Mouse (Mus musculus) intestine, embryonic 15.5 days (tissue): ENCODE measurements around the gene Gxylt2. TPM values are rescaled to one million over a fixed set of nuclear protein-coding genes. Genes with fewer than 3 reads are reported as not detected.

Source experiments
- ATAC-seq: fragments of 200-750 bp; cut with Nextera tagmentation; 2 replicates; pipeline ENCODE4 v1.8.0; 2017; ENCODE audit warnings: moderate TSS enrichment, moderate library complexity
- H3K27ac ChIP-seq: fragments of 300-500 bp; sonication (generic); 2 replicates; pipeline ENCODE4 v1.5.1; 2015; ENCODE audit warnings: mild to moderate bottlenecking, inconsistent platforms
- H3K27me3 ChIP-seq: fragments of 300-500 bp; sonication (generic); replicated peaks from 2 replicates; pipeline ENCODE4 v1.6.1; 2015; ENCODE audit warnings: inconsistent platforms
- H3K36me3 ChIP-seq: fragments of 300-500 bp; sonication (generic); 2 replicates; pipeline ENCODE4 v1.6.1; 2015; ENCODE audit warnings: inconsistent platforms
- H3K4me1 ChIP-seq: fragments of 300-500 bp; sonication (generic); replicated peaks from 2 replicates; pipeline ENCODE4 v1.6.1; 2015; ENCODE audit warnings: inconsistent platforms
- H3K4me2 ChIP-seq: fragments of 300-500 bp; sonication (generic); replicated peaks from 2 replicates; pipeline ENCODE4 v1.6.1; 2015; ENCODE audit warnings: mild to moderate bottlenecking, inconsistent platforms
- H3K4me3 ChIP-seq: fragments of 300-500 bp; sonication (generic); replicated peaks from 2 replicates; pipeline ENCODE4 v1.5.1; 2015; ENCODE audit warnings: inconsistent platforms
- H3K9ac ChIP-seq: fragments of 300-500 bp; sonication (generic); 2 replicates; pipeline ENCODE4 v1.6.1; 2015; ENCODE audit warnings: inconsistent platforms
- H3K9me3 ChIP-seq: fragments of 300-500 bp; sonication (generic); 2 replicates; pipeline ENCODE4 v1.6.1; 2016; ENCODE audit warnings: inconsistent platforms
- WGBS: fragments of 180-500 bp; shearing (Covaris S2); methylation state at CpG from one replicate; pipeline ENCODE4 v1.1.7; 2015; 5-methylcytosine and 5-hydroxymethylcytosine counted together
- polyA plus RNA-seq: library from polyadenylated mRNA; unstranded; fragments of >200 nt; fragmentation: Nextera tagmentation; extraction: Ambion mirVana; gene quantifications from 2 replicates; pipeline ENCODE4 v1.2.1, GENCODE M21; 2015

Gene Gxylt2
- polyA plus RNA-seq, 1 experiment from 2014 or later: 0.87 TPM

GRCm38 (mm10) chr6:100699986-100700385 lies 4.5 kb upstream of the Gxylt2 start:
- 84% methylated on average over 5 of the region's 5 CpGs for WGBS
- Histone ChIP-seq H3K36me3 (no peaks in the 10 kb centered on the region), H3K9me3 (no peaks in the 10 kb centered on the region), H3K4me1 (peaks cover 3% of the 10 kb centered on the region), H3K27ac (no peak overlapping the region), H3K27me3 (peaks cover 8% of the 10 kb centered on the region), H3K4me2 (no peak overlapping the region), H3K4me3 (no peak overlapping the region), H3K9ac (no peak overlapping the region)
- ATAC-seq: no peak

- Histone ChIP-seq H3K4me3 (no peak overlapping the region), H3K9me3 (no peaks in the 10 kb centered on the region), H3K27me3 (peaks cover 12% of the 10 kb centered on the region), H3K36me3 (no peaks in the 10 kb centered on the region), H3K27ac (no peak overlapping the region), H3K9ac (no peak overlapping the region), H3K4me1 (peaks cover 8% of the 10 kb centered on the region), H3K4me2 (no peak overlapping the region)
- ATAC-seq: no peak
- 72% methylated on average over 5 of the region's 5 CpGs for WGBS
Measured at GRCm38 (mm10) chr6:100700774-100701173, 3.8 kb upstream of the Gxylt2 start.

- peaks cover 12% of the 10 kb centered on the region for H3K27me3 ChIP-seq
- peak overlapping the region; percentile 64 for H3K4me3 ChIP-seq
- ATAC-seq: 0 out of 2 replicates have a peak, but pooled peaks have one; percentile 10
- WGBS: 34% methylated on average over 8 of the region's 8 CpGs
- H3K9ac ChIP-seq: peak overlapping the region; percentile 57; the same call in 1 of the 2 replicates
- H3K36me3 ChIP-seq: no peaks in the 10 kb centered on the region
- peak overlapping the region; percentile 98 for H3K4me2 ChIP-seq
- peaks cover 11% of the 10 kb centered on the region for H3K4me1 ChIP-seq
- H3K9me3 ChIP-seq: no peaks in the 10 kb centered on the region
- H3K27ac ChIP-seq: no peak overlapping the region
Measured at GRCm38 (mm10) chr6:100704197-100704573, 349 bp upstream of the Gxylt2 start.

GRCm38 (mm10) chr6:100705366-100705811 lies 855 bp downstream of the Gxylt2 start:
- Histone ChIP-seq H3K27me3 (peaks cover 12% of the 10 kb centered on the region), H3K9ac (peak overlapping the region; percentile 57; the same call in 1 of the 2 replicates), H3K4me1 (peaks cover 11% of the 10 kb centered on the region), H3K27ac (no peak overlapping the region), H3K9me3 (no peaks in the 10 kb centered on the region), H3K36me3 (no peaks in the 10 kb centered on the region), H3K4me2 (peak overlapping the region; percentile 98), H3K4me3 (peak overlapping the region; percentile 64)
- 3% methylated on average over 15 of the region's 15 CpGs for WGBS
- ATAC-seq: no peak

- H3K36me3 ChIP-seq: no peaks in the 10 kb centered on the region
- peaks cover 12% of the 10 kb centered on the region for H3K27me3 ChIP-seq
- H3K9ac ChIP-seq: no peak overlapping the region
- peaks cover 11% of the 10 kb centered on the region for H3K4me1 ChIP-seq
- no peaks in the 10 kb centered on the region for H3K9me3 ChIP-seq
- H3K4me2 ChIP-seq: no peak overlapping the region
- no peak overlapping the region for H3K27ac ChIP-seq
- no peak for ATAC-seq
- 73% methylated on average over 6 of the region's 6 CpGs for WGBS
- no peak overlapping the region for H3K4me3 ChIP-seq
Measured at GRCm38 (mm10) chr6:100706861-100707260, 2.3 kb downstream of the Gxylt2 start.

- 58% methylated on average over 7 of the region's 7 CpGs for WGBS
- no peak for ATAC-seq
Measured at GRCm38 (mm10) chr6:100707557-100707956, 3.0 kb downstream of the Gxylt2 start.

GRCm38 (mm10) chr6:100708248-100708647 lies 3.7 kb downstream of the Gxylt2 start:
- Histone ChIP-seq H3K4me1 (peaks cover 11% of the 10 kb centered on the region), H3K9ac (no peak overlapping the region), H3K27ac (no peak overlapping the region), H3K9me3 (no peaks in the 10 kb centered on the region), H3K27me3 (peaks cover 12% of the 10 kb centered on the region), H3K4me3 (no peak overlapping the region), H3K36me3 (no peaks in the 10 kb centered on the region), H3K4me2 (no peak overlapping the region)
- WGBS: 79% methylated on average over 1 of the region's 1 CpGs
- no peak for ATAC-seq

More at GRCm38 (mm10) chr6:100707557-100707956, 3.0 kb downstream of the Gxylt2 start:
- H3K9me3 ChIP-seq: no peaks in the 10 kb centered on the region
- no peak overlapping the region for H3K9ac ChIP-seq
- no peak overlapping the region for H3K27ac ChIP-seq
- H3K4me3 ChIP-seq: no peak overlapping the region
- peaks cover 12% of the 10 kb centered on the region for H3K27me3 ChIP-seq
- H3K36me3 ChIP-seq: no peaks in the 10 kb centered on the region
- H3K4me1 ChIP-seq: peaks cover 11% of the 10 kb centered on the region
- no peak overlapping the region for H3K4me2 ChIP-seq

GRCm38 (mm10) chr6:100708996-100709395 lies 4.5 kb downstream of the Gxylt2 start:
- no peaks in the 10 kb centered on the region for H3K9me3 ChIP-seq
- 75% methylated on average over 9 of the region's 9 CpGs for WGBS
- no peak for ATAC-seq
- no peak overlapping the region for H3K9ac ChIP-seq
- H3K27ac ChIP-seq: no peak overlapping the region
- no peak overlapping the region for H3K4me3 ChIP-seq
- H3K4me1 ChIP-seq: peaks cover 11% of the 10 kb centered on the region
- no peak overlapping the region for H3K4me2 ChIP-seq
- H3K27me3 ChIP-seq: peaks cover 12% of the 10 kb centered on the region
- no peaks in the 10 kb centered on the region for H3K36me3 ChIP-seq

- H3K4me2 ChIP-seq: no peak overlapping the region
- H3K4me1 ChIP-seq: peaks cover 11% of the 10 kb centered on the region
- H3K9ac ChIP-seq: no peak overlapping the region
- no peak for ATAC-seq
- no peak overlapping the region for H3K27ac ChIP-seq
- H3K27me3 ChIP-seq: peaks cover 9% of the 10 kb centered on the region
- H3K36me3 ChIP-seq: no peaks in the 10 kb centered on the region
- H3K9me3 ChIP-seq: no peaks in the 10 kb centered on the region
- H3K4me3 ChIP-seq: no peak overlapping the region
- 36% methylated on average over 7 of the region's 7 CpGs for WGBS
Measured at GRCm38 (mm10) chr6:100709483-100709882, 4.9 kb downstream of the Gxylt2 start.

- Histone ChIP-seq H3K4me3 (no peak overlapping the region), H3K36me3 (no peaks in the 10 kb centered on the region), H3K9me3 (no peaks in the 10 kb centered on the region), H3K27me3 (peaks cover 2% of the 10 kb centered on the region; the same call in 1 of the 2 replicates), H3K9ac (no peak overlapping the region), H3K4me2 (no peak overlapping the region), H3K27ac (no peak overlapping the region), H3K4me1 (peaks cover 6% of the 10 kb centered on the region; the same call in 1 of the 2 replicates)
- no peak for ATAC-seq
- WGBS: 36% methylated on average over 4 of the region's 4 CpGs
Measured at GRCm38 (mm10) chr6:100710170-100710569, 5.6 kb downstream of the Gxylt2 start.

- no peak overlapping the region for H3K4me2 ChIP-seq
- 69% methylated on average over 5 of the region's 5 CpGs for WGBS
- no peak overlapping the region for H3K9ac ChIP-seq
- no peak overlapping the region for H3K4me3 ChIP-seq
- 0 out of 2 replicates have a peak, but pooled peaks cover 2% of the 10 kb centered on the region for H3K4me1 ChIP-seq
- ATAC-seq: no peak
- H3K36me3 ChIP-seq: no peaks in the 10 kb centered on the region
- H3K9me3 ChIP-seq: no peaks in the 10 kb centered on the region
- H3K27ac ChIP-seq: no peak overlapping the region
- H3K27me3 ChIP-seq: no peaks in the 10 kb centered on the region
Measured at GRCm38 (mm10) chr6:100710866-100711265, 6.3 kb downstream of the Gxylt2 start.

- 76% methylated on average over 8 of the region's 8 CpGs for WGBS
- Histone ChIP-seq H3K27ac (no peak overlapping the region), H3K4me3 (no peak overlapping the region), H3K27me3 (no peaks in the 10 kb centered on the region; the same call in 1 of the 2 replicates), H3K9me3 (no peaks in the 10 kb centered on the region), H3K4me1 (no peaks in the 10 kb centered on the region), H3K4me2 (no peak overlapping the region), H3K9ac (no peak overlapping the region), H3K36me3 (no peaks in the 10 kb centered on the region)
- no peak for ATAC-seq
Measured at GRCm38 (mm10) chr6:100715296-100715828, 10.8 kb downstream of the Gxylt2 start.

GRCm38 (mm10) chr6:100716152-100716551 lies 11.6 kb downstream of the Gxylt2 start:
- H3K9me3 ChIP-seq: no peaks in the 10 kb centered on the region
- ATAC-seq: no peak
- H3K4me1 ChIP-seq: no peaks in the 10 kb centered on the region
- no peaks in the 10 kb centered on the region for H3K36me3 ChIP-seq
- H3K27me3 ChIP-seq: no peaks in the 10 kb centered on the region; the same call in 1 of the 2 replicates
- no peak overlapping the region for H3K4me2 ChIP-seq
- H3K4me3 ChIP-seq: no peak overlapping the region
- H3K9ac ChIP-seq: no peak overlapping the region
- WGBS: 41% methylated on average over 7 of the region's 7 CpGs
- H3K27ac ChIP-seq: no peak overlapping the region
